Mouse (Mus musculus) liver, embryonic 14.5 days (tissue): ENCODE measurements around the gene Ush1c.

Experiments
- CTCF ChIP-seq: IDR thresholded peaks from 2 replicates; pipeline ENCODE4 v1.5.1; 2016; ENCODE audit warnings: antibody characterized with exemption, low read depth, control low read depth
- EP300 ChIP-seq: IDR thresholded peaks from 2 replicates; pipeline ENCODE4 v1.6.1; 2016; ENCODE audit warnings: antibody characterized with exemption, low read depth

GRCm38 (mm10) chr7:46287051-46287450 is 48.7 kb upstream of the Ush1c start:
- TF ChIP-seq CTCF (no peak), EP300 (no peak)
